Mouse (Mus musculus): ENCODE measurements around the gene Thsd4. TPM values are rescaled to one million over a fixed set of nuclear protein-coding genes. Genes with fewer than 3 reads are reported as not detected.

Gene Thsd4
- polyA plus RNA-seq, 1 experiment from 2014 or later = 31.0 TPM

DNA sequence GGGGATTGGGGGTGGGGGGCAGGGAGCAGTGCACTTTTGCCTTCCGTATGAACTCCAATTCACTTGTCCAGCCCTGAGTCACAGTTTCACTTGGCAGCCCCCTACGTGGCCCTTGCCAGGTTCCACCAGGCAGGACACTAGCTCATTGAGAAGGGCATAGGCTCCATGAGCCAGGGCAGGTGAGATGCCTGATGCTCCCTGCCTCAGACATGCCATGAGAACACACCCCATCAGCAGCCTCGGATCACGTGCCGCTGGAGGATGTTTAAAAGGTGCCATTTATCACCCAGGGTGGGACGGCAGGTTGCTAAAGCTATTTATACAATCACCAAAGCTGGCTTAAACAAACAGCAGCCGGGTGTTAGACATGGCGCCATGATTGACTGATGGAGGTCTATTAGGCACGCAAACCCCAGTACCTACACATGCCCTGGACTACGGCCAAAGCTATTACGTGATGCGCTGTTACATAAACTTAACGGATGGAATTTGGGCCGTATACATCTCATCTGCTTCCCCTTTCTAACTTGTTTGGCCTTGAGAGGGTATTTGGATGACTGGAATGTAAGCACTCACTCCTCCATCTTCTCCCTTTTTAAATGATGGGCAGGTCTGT, 157.6 kb downstream of the Thsd4 start:
- H3K27me3 ChIP-seq = no peaks in the 10 kb centered on the region
- peaks cover 29% of the 10 kb centered on the region for H3K4me1 ChIP-seq
- H3K27ac ChIP-seq = 0 out of 2 replicates have a peak overlapping the region, but pooled peaks have one; percentile 10
- H3K36me3 ChIP-seq = no peaks in the 10 kb centered on the region
- no peak for ATAC-seq (replicated peaks; ENCODE audit: low FRiP score)
- H3K4me2 ChIP-seq = no peak overlapping the region
- H3K4me3 ChIP-seq (replicated peaks) = no peak overlapping the region
- WGBS = 34% methylated on average over 14 of the region's 14 CpGs
- no peak overlapping the region for H3K9ac ChIP-seq
- H3K9me3 ChIP-seq (replicated peaks) = no peaks in the 10 kb centered on the region

DNA sequence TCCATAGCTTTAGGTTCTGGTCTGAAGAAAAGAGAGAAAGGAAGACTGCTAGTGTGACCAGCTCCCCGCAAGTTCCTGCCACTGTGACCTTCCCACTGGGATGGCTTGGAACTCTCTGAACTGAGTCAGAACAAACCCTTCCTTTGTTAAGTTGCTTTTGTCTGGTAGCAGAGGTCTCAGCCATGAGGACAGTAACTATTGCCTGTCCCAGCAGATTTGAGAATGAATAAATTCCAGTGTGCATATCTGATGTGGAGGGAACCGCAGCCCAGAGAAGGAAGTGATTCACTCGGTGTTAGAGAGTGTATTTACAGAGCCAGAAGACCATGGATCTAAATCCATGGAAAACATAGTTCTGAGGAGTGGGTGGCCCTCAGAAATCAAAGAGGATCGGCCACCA, 169.5 kb downstream of the Thsd4 start:
- Histone ChIP-seq H3K9me3 (replicated peaks) (no peaks in the 10 kb centered on the region), H3K4me1 (peaks cover 22% of the 10 kb centered on the region), H3K36me3 (no peaks in the 10 kb centered on the region), H3K9ac (no peak overlapping the region), H3K27ac (no peak overlapping the region), H3K27me3 (no peaks in the 10 kb centered on the region), H3K4me2 (no peak overlapping the region), H3K4me3 (replicated peaks) (no peak overlapping the region)
- 82% methylated on average over 4 of the region's 4 CpGs for WGBS
- no peak for ATAC-seq (replicated peaks; ENCODE audit: low FRiP score)

DNA sequence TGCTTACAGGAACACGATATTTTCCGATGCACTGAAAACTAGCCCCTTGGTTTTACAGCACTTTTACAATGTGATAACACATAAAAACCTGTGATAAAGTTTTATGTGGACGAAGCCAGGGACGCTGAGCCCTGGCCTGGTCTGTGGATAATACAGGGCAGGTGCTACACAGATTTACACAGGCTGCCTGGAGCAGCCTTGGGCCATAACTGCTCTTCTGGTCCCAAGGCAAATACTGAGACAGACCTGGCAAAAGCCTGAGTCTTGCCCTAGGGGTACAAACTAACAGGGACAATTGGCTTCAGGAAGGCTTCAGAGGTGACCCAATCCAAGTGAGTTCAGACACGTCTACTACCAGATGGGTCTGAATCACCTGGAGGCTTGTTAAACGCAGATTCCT, 170.7 kb downstream of the Thsd4 start:
- no peak for ATAC-seq (replicated peaks; ENCODE audit: low FRiP score)

DNA sequence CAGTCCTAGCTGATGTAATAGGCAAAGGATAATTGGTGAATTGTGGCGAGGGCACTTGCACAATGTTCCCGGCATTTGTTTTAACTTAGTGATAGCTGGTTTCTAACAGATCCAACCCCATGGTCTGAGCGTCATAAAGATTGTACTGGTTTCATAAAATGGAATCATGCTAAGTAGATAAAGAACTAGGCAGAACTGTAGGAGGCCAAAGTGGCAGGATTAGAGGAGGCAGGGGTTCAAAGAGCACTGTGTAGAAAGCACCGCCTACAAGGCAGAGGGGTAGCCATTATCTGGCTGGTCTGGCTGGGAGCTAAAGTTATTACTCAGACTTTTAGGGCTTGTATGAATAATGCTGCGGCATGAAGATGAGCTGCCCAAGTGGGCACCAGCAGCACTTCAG, 185.7 kb downstream of the Thsd4 start:
- no peaks in the 10 kb centered on the region for H3K9me3 ChIP-seq (replicated peaks)
- no peaks in the 10 kb centered on the region for H3K4me1 ChIP-seq
- no peak overlapping the region for H3K4me3 ChIP-seq (replicated peaks)
- no peak overlapping the region for H3K9ac ChIP-seq
- H3K4me2 ChIP-seq = no peak overlapping the region
- ATAC-seq (replicated peaks; ENCODE audit: low FRiP score) = no peak
- no peaks in the 10 kb centered on the region for H3K36me3 ChIP-seq
- H3K27ac ChIP-seq = no peak overlapping the region
- 92% methylated on average over 5 of the region's 5 CpGs for WGBS
- H3K27me3 ChIP-seq = no peaks in the 10 kb centered on the region

More for the DNA sequence above, 170.7 kb downstream of the Thsd4 start:
- Histone ChIP-seq H3K27ac (no peak overlapping the region), H3K36me3 (no peaks in the 10 kb centered on the region), H3K4me2 (no peak overlapping the region), H3K27me3 (no peaks in the 10 kb centered on the region), H3K9ac (no peak overlapping the region), H3K4me3 (replicated peaks) (no peak overlapping the region), H3K9me3 (replicated peaks) (no peaks in the 10 kb centered on the region), H3K4me1 (peaks cover 27% of the 10 kb centered on the region)
- 61% methylated on average over 6 of the region's 6 CpGs for WGBS

DNA sequence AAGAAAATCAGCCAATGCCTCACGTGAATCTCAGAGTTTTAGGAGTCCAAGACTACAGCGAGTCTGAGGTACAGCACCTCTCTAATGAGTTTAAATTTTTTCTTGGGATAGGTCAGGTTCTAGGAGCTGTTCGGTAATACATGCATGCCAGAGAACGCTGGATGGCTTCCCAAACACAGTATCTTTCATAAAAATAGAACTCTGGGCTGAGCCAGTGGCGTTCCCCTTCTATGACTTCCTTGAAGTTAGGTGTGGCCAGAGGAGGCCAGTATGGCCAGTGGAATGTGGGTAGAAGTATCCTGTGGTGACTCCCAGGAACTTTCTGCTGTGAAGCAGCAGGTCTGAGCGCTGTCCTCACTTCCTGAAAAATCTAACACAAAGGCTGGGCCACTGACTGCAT, 186.4 kb downstream of the Thsd4 start:
- no peaks in the 10 kb centered on the region for H3K27me3 ChIP-seq
- WGBS = 81% methylated on average over 6 of the region's 6 CpGs
- no peaks in the 10 kb centered on the region for H3K4me1 ChIP-seq
- ATAC-seq (replicated peaks; ENCODE audit: low FRiP score) = no peak
- H3K4me2 ChIP-seq = no peak overlapping the region
- H3K27ac ChIP-seq = no peak overlapping the region
- no peak overlapping the region for H3K9ac ChIP-seq
- H3K4me3 ChIP-seq (replicated peaks) = no peak overlapping the region
- no peaks in the 10 kb centered on the region for H3K9me3 ChIP-seq (replicated peaks)
- no peaks in the 10 kb centered on the region for H3K36me3 ChIP-seq

DNA sequence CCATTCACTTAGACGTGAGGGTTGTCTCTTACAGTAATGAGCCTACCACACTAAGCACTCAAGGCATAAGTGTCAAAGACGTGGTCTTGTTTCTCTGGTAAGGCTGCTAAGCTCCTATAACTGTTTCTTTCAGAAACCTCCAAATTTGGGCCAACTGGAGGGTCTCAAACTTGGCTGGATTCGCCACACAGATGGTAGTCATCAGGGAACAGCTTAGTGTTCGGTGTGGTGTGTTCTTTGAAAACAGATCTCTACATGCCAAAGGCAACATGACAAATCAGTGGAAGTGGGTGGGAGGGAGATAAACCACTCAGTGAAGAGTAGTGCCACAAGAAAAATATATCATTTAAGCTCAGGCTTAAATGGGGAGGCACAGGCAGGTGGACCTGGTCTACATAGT, 191.9 kb downstream of the Thsd4 start:
- 66% methylated on average over 4 of the region's 4 CpGs for WGBS
- Histone ChIP-seq H3K9ac (no peak overlapping the region), H3K4me2 (no peak overlapping the region), H3K27ac (no peak overlapping the region), H3K4me3 (replicated peaks) (no peak overlapping the region), H3K36me3 (no peaks in the 10 kb centered on the region), H3K27me3 (no peaks in the 10 kb centered on the region), H3K9me3 (replicated peaks) (no peaks in the 10 kb centered on the region), H3K4me1 (peaks cover 16% of the 10 kb centered on the region)
- ATAC-seq (replicated peaks; ENCODE audit: low FRiP score) = no peak

DNA sequence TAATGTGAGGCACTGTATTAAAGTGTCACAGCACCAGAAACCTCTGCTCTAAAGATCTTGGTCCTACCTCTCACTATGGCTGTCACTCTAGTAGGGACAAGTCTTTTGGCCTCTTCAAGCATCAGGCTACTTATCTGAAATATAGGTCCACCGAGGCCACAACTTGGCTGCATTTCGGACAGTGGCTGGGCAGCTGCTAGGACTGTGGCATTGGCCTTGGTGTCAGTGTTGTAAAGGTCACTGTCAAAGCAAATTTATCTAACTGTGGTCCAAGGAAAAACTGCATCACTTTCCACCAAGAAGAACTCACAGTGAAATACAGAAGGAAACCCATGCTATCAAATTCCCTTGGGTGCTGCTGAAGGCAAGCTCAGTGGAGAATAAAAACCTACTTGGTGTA, 197.1 kb downstream of the Thsd4 start:
- no peak overlapping the region for H3K9ac ChIP-seq
- peaks cover 32% of the 10 kb centered on the region for H3K4me1 ChIP-seq
- WGBS = 58% methylated on average over 2 of the region's 2 CpGs
- no peak overlapping the region for H3K4me3 ChIP-seq (replicated peaks)
- no peaks in the 10 kb centered on the region for H3K36me3 ChIP-seq
- no peak for ATAC-seq (replicated peaks; ENCODE audit: low FRiP score)
- no peaks in the 10 kb centered on the region for H3K27me3 ChIP-seq
- H3K27ac ChIP-seq = peak overlapping the region; percentile 7; the same call in 1 of the 2 replicates
- no peak overlapping the region for H3K4me2 ChIP-seq
- H3K9me3 ChIP-seq (replicated peaks) = no peaks in the 10 kb centered on the region

DNA sequence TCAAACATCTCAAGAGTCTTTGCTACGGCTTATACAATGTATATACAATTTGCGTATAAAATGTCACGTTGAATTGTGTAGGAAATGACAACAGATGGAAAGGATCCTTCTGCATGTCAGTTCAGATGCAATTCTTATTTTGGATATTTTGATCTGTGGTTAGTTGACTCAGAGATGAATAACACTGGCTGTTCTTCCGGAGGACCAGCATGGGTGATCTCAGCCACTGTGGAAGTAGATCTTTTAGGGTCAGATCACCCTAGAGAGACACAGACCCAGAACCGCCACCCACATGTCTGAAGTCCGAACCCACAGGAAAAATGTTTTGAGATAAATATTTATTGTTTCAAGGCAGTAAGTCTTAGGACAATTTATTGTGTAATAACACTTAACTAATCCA, 198.4 kb downstream of the Thsd4 start:
- H3K27me3 ChIP-seq = no peaks in the 10 kb centered on the region
- H3K36me3 ChIP-seq = no peaks in the 10 kb centered on the region
- H3K9me3 ChIP-seq (replicated peaks) = no peaks in the 10 kb centered on the region
- 71% methylated on average over 6 of the region's 6 CpGs for WGBS
- peaks cover 32% of the 10 kb centered on the region for H3K4me1 ChIP-seq
- H3K9ac ChIP-seq = no peak overlapping the region
- no peak overlapping the region for H3K4me2 ChIP-seq
- no peak overlapping the region for H3K4me3 ChIP-seq (replicated peaks)
- ATAC-seq (replicated peaks; ENCODE audit: low FRiP score) = no peak
- H3K27ac ChIP-seq = 0 out of 2 replicates have a peak overlapping the region, but pooled peaks have one; percentile 39

DNA sequence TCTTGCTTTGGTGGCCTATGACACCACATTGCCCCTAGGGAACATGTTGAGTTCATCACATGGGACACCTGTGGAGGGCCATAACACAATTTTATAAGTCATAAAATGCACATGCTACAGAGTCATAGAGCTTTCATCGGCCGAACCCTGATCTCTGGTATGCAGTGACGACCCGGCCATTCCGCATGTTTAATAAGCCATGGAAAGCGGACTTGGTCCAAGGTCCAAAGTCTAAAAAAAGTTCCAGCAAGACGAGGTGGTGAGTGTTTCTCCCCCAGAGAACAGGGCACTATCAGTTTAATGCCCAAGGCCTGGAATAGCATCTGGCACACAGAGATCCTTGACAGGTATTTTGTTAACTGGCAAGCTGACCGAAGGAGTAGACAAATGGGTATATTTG, 204.6 kb downstream of the Thsd4 start:
- H3K27me3 ChIP-seq = no peaks in the 10 kb centered on the region
- no peak overlapping the region for H3K4me2 ChIP-seq
- no peaks in the 10 kb centered on the region for H3K36me3 ChIP-seq
- H3K27ac ChIP-seq = 0 out of 2 replicates have a peak overlapping the region, but pooled peaks have one; percentile 22
- H3K4me1 ChIP-seq = peaks cover 44% of the 10 kb centered on the region
- H3K9me3 ChIP-seq (replicated peaks) = no peaks in the 10 kb centered on the region
- WGBS = 75% methylated on average over 8 of the region's 8 CpGs
- no peak; the same call in 1 of the 2 replicates for ATAC-seq (replicated peaks; ENCODE audit: low FRiP score)
- no peak overlapping the region for H3K9ac ChIP-seq
- H3K4me3 ChIP-seq (replicated peaks) = no peak overlapping the region

DNA sequence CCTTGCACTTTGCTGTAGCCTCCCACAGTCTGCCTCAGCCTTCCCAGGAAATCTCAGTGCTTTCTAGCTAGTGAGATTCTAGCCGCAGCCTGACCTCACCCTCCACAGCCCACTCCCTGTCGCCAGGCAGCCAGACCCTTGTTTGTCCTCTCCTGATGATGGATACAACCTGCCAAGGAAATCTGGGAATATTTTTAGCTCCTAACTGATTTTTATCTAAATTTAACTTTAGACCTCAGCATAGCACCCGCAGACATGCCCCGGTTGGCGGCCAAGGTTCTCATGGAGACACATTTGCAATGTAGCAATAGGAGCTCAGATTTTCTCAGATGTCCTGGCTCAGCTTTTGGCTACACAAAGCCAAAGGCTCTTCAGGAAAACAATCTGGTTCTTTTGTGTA, 205.3 kb downstream of the Thsd4 start:
- WGBS = 48% methylated on average over 5 of the region's 5 CpGs
- ATAC-seq (replicated peaks; ENCODE audit: low FRiP score) = no peak

DNA sequence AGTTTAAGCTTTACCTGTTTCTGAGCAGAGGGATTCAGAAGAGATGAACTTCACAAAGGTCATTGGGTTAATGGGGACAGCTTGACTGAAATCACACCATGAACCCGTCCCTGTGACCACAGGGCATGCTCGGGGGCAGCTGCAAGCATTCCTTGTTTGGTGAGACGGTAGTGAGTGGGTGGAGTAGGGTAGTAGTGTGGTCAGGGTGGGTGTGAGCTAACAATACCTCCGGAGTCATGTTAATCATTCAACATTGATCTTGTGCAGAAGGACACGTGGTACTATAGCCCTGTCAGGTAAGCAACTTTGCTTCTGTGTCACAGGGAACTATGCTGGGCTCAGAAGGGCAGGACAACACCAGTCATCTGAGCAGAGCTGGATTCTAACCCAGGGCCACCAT, 206.3 kb downstream of the Thsd4 start:
- Histone ChIP-seq H3K4me1 (peaks cover 59% of the 10 kb centered on the region), H3K4me2 (no peak overlapping the region), H3K9me3 (replicated peaks) (no peaks in the 10 kb centered on the region), H3K27ac (no peak overlapping the region), H3K4me3 (replicated peaks) (no peak overlapping the region), H3K36me3 (no peaks in the 10 kb centered on the region), H3K9ac (no peak overlapping the region), H3K27me3 (no peaks in the 10 kb centered on the region)
- 40% methylated on average over 5 of the region's 5 CpGs for WGBS
- peak; percentile 43; the same call in 1 of the 2 replicates for ATAC-seq (replicated peaks; ENCODE audit: low FRiP score)

More for the DNA sequence above, 205.3 kb downstream of the Thsd4 start:
- no peak overlapping the region for H3K4me2 ChIP-seq
- H3K4me3 ChIP-seq (replicated peaks) = no peak overlapping the region
- H3K27ac ChIP-seq = no peak overlapping the region
- H3K4me1 ChIP-seq = peaks cover 51% of the 10 kb centered on the region
- H3K36me3 ChIP-seq = no peaks in the 10 kb centered on the region
- H3K9ac ChIP-seq = no peak overlapping the region
- H3K9me3 ChIP-seq (replicated peaks) = no peaks in the 10 kb centered on the region
- H3K27me3 ChIP-seq = no peaks in the 10 kb centered on the region

DNA sequence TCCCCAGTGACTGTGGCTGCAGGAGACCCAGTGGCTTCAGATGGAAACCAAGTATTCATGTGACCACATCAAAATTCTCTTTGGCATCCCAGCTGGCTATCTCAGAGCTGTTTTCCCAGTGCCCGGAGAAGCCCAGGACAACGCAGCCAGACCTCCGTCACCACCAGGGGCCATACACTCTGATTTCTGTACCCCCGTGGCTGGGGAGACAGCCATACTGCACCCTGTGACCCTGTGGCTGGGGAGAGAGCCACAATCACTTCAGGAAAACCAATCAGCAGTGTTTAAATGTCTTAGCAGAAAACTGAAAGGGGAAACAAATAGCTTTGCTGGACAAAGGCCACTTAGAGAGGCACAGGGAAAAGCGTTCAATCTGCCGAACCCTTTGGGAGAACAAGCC, 208.2 kb downstream of the Thsd4 start:
- Histone ChIP-seq H3K4me2 (no peak overlapping the region), H3K9me3 (replicated peaks) (no peaks in the 10 kb centered on the region), H3K36me3 (no peaks in the 10 kb centered on the region), H3K4me3 (replicated peaks) (no peak overlapping the region), H3K27ac (no peak overlapping the region), H3K4me1 (peaks cover 77% of the 10 kb centered on the region), H3K27me3 (no peaks in the 10 kb centered on the region), H3K9ac (no peak overlapping the region)
- no peak for ATAC-seq (replicated peaks; ENCODE audit: low FRiP score)
- 54% methylated on average over 6 of the region's 6 CpGs for WGBS

DNA sequence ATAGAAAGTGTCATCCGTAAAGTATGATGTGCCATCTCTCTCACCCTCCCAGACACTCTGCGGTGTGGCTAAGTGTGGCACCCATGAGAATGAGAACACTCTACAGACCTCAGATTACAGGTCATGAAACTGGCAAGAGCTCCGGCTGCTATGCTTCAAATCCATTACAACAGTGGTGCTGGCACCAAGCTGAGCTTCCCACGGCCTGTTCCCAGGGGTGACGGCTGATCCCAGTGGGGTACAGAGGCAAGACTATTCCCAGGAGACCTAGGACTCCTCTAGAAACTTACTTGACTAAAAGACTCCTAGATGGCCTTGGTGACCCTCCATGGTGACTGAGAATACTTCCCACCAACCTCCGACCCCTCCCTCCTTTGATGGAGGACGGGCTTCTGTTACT, 209.2 kb downstream of the Thsd4 start:
- H3K9ac ChIP-seq = no peak overlapping the region
- no peak for ATAC-seq (replicated peaks; ENCODE audit: low FRiP score)
- H3K27ac ChIP-seq = no peak overlapping the region
- no peaks in the 10 kb centered on the region for H3K9me3 ChIP-seq (replicated peaks)
- WGBS = 88% methylated on average over 7 of the region's 7 CpGs
- H3K27me3 ChIP-seq = no peaks in the 10 kb centered on the region
- peaks cover 86% of the 10 kb centered on the region for H3K4me1 ChIP-seq
- no peak overlapping the region for H3K4me3 ChIP-seq (replicated peaks)
- H3K4me2 ChIP-seq = no peak overlapping the region
- no peaks in the 10 kb centered on the region for H3K36me3 ChIP-seq
